Mouse (Mus musculus) retina, postnatal 1 day (tissue): ENCODE measurements around the gene Adprhl2.

Source experiments
- DNase-seq: peaks from one replicate; pipeline ENCODE4 v3.0.0-alpha.2; 2012

Adprhl2 gene

DNA sequence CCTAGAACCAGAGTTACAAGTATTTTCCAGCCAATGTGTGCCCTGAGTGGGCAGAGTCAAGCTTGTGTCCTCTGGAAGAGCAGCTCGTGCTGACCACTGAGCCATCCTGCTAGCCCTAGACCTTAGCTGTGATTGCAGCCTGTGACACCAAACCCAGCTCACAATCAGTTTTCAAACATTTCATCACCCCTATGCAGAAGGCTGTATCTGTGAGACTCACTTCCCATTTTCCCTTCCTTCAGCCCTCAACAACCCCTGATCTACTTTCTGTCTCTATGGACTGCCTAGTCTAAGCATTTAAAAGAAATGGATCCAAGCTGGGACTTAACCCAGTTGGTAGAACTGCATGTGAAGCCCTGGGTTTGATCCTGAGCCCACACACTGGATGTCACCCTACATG is 16.1 kb downstream of the Adprhl2 start:
- no peak for DNase-seq

DNA sequence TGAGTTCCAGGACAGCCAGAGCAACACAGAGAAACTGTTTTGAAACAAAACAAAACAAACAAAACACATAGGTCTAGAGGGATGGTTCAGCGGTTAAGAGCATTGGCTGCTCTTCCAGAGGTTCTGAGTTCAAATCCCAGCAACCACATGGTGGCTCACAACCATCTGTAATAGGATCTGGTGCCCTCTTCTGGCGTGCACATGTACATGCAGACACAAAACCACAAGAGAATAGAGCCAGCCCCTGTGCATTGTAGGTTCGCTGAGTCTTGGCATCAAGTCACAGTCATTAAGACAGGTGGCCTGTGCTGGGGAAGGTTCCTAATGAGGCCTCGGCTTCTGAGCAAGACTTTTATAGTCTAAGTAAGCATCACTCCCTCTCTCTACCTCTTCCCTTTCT is 17.6 kb downstream of the Adprhl2 start:
- no peak for DNase-seq

- peak; percentile 36 for DNase-seq
Measured at GRCm38 (mm10) chr4:126301584-126302309, 19.8 kb downstream of the Adprhl2 start.

GRCm38 (mm10) chr4:126300916-126301583 is 20.5 kb downstream of the Adprhl2 start:
- no peak for DNase-seq

GRCm38 (mm10) chr4:126296617-126297101 is 24.8 kb downstream of the Adprhl2 start:
- DNase-seq, result peak; percentile 61

GRCm38 (mm10) chr4:126295937-126296336 is 25.6 kb downstream of the Adprhl2 start:
- DNase-seq, result no peak

DNA sequence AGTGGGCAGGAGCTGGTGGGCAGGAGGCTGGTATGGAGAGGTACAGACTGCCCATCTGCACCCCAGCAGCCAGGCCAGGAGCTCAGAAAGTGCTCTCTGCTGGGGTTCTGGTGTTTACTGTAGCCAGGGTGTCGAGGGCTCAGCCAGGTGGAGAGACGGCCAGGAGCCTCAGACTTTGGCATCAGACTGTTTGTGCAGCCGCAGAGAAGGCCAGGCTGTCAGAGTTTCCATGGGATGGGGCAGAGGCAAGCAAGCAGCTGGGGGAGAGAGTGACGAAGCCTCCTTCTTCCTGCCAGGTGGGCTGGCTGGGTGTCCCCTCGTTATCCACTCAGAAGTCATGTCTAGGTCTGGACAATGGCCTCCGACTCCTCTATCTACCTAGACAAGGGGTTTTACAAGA is 26.4 kb downstream of the Adprhl2 start:
- no peak for DNase-seq

DNA sequence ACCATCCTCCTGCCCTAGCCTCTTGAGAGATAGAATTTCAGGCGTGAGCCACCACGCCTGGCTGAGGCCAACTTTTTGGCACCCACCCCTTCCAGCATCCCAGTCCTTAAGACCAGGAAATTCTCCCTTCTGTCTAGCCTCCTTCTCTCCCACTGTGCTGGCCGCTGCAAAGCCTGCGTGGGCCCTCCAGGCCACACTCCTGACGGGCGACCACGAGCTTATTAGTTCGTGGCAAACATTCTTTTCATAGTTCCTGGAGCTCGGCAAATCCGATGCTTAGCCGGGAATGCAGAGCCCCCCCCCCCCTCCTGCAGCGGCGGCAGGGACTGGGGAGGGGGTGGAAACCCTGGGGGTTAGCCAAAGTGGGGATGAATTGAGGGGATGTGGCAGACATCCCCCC is 30.3 kb downstream of the Adprhl2 start:
- DNase-seq, result no peak

GRCm38 (mm10) chr4:126290314-126290713 is 31.2 kb downstream of the Adprhl2 start:
- DNase-seq, result no peak

GRCm38 (mm10) chr4:126288085-126288666 is 33.3 kb downstream of the Adprhl2 start:
- DNase-seq, result no peak

- no peak for DNase-seq
Measured at GRCm38 (mm10) chr4:126287302-126287995, 34.1 kb downstream of the Adprhl2 start.

- DNase-seq, result peak; percentile 59
Measured at GRCm38 (mm10) chr4:126286492-126286891, 35.0 kb downstream of the Adprhl2 start, which contains the start of gene Col8a2. TSS of gene Col8a2 (plus strand) at chr4:126286793.

GRCm38 (mm10) chr4:126283582-126283981 is 37.9 kb downstream of the Adprhl2 start:
- DNase-seq, result no peak

DNA sequence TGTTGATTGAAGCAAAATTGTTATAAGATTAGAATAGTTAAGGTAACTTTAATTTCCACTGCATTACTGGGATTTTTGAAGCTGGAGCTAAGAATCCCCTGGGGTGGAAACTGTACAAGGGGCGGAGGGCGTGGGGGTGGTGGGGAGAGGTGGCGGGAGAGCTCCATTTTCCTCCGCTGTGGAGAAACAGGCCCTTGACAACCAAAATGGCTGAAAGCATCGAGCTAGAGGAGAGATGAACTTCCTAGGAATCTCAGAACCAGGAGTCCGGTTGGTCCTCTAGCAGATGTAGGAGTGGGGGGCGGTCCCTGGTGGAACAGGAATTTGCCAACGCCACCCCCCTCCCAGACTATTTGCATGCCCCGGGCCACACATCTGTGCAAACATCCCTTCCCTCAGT is 39.8 kb downstream of the Adprhl2 start:
- DNase-seq, result no peak

DNA sequence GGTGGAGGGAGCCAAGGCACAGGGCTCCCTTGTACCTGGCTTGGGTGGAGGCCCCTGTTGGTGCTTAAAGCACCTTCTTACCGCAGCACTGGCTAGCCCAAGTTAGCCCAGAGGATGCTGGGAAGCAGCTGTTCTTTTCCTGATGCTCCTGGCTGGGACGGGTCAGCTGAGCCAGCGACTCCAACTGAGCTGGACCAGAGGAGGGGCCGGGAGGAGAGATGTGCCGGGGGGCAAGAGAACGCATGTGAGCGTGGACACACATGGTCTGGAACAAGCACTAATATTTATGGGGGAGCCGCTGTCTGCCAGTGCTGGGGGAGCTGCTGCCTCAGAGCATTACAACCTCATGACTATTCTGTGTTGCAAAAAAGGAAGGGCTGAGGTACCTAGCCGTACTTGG is 42.5 kb downstream of the Adprhl2 start:
- DNase-seq, result no peak

- no peak for DNase-seq
Measured at GRCm38 (mm10) chr4:126278565-126278915, 43.0 kb downstream of the Adprhl2 start.

DNA sequence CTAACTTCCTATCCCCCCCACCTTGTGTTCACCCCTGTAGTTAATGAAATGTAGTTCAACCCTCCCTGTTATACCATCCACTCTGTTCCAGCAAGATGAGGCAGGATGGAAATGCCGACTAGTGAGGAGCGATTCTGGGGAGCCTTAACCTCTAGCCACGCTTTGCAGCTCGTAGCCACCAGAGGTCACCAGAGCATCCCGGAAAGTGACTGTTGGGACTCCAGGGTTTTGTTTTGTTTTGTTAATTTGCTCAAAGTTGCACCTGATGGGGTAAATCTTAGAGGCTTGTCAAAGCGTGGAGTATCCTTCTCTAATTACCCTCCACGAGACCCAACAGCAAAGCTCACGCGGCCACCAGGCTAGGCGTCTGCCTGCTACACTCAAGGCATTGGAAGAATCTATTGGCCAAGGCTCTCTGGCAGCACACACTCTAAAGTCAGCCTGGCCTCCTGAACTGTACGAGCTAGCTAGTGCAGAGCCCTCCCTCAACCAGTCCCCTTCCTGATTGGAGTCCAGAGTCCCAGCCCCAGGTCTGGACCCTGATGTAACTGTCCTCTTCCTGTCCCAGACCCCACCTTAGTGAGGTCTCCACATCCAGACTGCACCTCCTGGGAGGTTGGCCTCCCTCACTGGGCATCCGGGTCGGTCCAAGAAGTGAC is 43.5 kb downstream of the Adprhl2 start:
- peak; percentile 73 for DNase-seq

- DNase-seq, result no peak
Measured at GRCm38 (mm10) chr4:126275681-126276131, 45.8 kb downstream of the Adprhl2 start.

- no peak for DNase-seq
Measured at GRCm38 (mm10) chr4:126275081-126275480, 46.4 kb downstream of the Adprhl2 start.

DNA sequence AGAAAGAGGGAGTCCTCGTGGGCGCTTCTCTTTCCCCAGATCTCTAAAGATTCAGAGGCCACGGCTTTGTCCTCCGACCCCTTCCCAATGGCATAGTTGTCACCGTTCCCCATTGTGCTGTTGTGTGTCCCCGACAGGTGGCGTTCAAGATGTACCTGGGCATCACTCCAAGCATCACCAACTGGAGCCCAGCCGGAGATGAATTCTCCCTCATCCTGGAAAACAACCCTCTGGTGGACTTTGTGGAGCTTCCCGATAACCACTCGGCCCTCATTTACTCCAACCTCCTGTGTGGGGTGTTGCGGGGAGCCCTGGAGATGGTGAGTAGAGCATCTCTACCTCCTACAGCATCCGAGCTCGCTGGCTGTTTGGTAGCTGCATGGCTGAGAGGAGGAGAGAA is 47.8 kb downstream of the Adprhl2 start:
- no peak for DNase-seq

DNA sequence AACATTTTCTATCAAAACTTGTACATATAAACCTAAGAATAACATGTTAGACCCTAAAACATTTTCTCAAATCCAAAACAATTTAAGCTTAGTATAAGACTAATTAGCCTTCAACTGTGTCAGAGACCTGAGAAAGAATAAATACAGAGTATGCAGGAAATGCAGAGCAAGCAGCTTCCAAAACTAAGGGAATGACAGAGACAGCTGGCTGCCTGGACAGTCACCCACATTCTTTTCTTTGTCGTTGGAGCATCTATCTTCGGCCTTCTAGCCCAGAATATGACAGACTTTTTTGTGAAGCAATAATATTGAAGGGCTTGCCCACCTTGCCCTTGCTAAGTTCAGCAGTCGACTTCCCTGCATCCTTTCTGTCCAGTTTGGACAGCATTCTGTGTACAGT is 52.2 kb downstream of the Adprhl2 start:
- DNase-seq, result no peak
